Mouse (Mus musculus) gastrocnemius, adult 18-20 months (tissue): ENCODE data around the gene Abat. TPM values are rescaled to one million over a fixed set of nuclear protein-coding genes. Genes with fewer than 3 reads are reported as not detected.

Experiments used
- DNase-seq: peaks from one replicate; pipeline ENCODE4 v3.0.0; 2021; ENCODE audit warnings: low spot score
- total RNA-seq, 2 experiments: library from RNA; stranded (reverse); gene quantifications; 2 replicates each; pipeline ENCODE4 v1.2.3; 2021

The Abat gene
- total RNA-seq, 2 experiments from 2014 or later: 1.7 to 2.3 TPM

DNA sequence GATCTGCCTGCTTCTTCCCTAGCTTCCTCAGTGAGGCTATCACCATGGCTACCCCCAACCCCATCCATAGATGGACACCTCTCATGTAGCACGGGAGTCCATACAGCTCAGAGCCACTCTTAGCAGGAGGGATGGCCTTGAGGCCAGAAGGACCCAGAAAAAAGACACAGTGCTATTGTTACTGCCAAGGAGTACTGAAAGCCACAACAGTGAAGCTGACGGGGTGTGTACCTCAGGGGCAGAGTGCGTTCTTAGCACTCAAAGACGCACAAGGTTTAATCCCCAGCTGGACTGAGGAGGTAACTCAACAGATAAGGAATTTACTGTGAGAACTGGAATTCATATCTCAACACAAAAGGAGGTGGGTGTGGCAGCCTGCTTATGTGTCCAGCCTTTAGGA, 59.8 kb downstream of the Abat start:
- DNase-seq: no peak

DNA sequence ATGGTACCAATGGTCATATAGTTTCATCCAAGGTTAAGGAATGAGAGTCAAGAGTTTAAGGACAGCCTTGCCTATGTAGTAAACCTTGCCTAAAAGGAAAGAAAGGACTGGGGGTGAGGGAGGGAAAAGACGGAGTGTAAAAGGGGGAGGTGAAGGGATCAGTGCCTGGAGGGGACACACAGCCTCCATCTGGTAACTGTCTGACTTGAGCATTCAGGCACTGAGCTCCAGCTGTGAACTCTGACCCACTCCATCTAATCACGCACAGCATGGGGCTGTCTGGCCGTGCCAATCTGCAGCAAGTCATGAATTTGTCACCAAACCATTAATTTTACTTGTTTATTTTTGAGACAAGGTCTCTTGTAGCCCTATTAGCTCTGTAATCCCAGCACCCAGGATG, 60.5 kb downstream of the Abat start:
- no peak for DNase-seq

DNA sequence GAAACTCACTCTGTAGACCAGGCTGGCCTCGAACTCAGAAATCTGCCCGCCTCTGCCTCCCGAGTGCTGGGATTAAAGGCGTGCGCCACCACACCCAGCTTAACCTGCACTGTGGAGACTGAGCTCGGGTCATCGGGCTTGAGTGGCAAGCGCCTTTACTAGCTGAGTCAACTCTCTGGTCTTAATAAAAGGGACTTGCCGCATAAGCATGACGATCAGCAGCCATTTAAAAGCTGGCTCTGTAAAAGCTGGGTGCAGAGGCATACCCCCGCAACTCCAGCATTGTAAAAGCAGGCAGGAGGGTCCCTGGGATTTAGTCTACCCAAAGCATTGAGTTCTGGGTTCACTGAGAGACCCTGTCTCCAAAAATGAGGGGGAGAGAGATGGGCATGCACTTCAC, 61.1 kb downstream of the Abat start:
- no peak for DNase-seq

DNA sequence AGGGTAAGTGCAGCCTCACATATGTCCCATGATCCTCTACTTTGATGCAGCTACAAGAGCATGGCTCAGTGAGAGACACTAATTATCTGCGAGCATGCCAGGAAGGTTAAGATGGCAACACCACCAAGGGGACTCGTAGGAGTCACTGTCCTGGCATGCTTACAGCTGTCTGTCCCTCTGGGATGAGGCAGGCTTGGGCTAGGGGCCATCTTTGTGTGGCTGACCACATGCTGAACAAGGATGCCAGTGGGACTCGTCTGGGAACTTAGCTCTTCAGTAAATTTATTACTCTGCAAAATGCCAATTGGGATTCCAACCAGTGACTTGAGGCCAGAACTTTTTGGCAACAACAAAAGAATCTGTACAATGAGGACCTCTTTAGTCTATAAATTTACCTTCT, 62.9 kb downstream of the Abat start:
- DNase-seq: no peak

DNA sequence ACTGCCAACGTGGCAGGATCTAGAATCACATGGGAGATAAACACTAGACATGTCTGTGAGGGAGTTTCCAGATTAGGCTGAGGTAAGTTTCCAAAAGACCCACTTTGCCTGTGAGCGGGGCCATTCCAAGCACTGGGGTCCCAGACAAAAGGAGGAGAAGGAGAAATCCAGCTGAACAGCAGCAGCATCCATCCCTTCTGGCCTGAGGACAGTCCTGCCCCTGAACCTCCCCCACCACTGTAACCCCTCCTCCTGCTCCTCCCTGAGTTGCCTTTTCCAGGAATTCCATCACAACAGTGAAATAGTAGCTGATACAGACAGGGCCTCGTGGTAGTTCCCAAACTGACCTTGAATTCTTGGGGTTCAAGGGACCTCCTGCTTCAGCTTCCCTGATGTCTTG, 63.7 kb downstream of the Abat start:
- no peak for DNase-seq

DNA sequence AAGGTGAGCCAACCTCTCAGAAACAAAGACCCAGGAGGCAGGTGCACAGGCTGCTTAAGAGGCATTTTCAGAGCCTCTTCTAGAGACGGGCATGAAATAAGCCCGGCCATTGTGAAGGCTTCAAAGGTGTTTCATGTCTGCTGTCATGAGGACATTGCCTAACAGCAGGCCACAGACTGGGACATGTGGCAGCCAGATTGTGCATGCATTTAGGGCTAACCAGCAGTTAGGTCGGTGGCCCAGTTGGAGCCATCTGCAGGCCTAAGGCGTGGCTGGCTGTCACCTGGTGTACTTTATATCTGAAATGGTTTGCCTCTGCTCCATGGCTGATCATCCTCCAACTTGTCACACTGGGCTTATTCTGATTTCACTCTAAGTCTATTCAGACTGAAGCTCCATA, 65.1 kb downstream of the Abat start:
- no peak for DNase-seq

DNA sequence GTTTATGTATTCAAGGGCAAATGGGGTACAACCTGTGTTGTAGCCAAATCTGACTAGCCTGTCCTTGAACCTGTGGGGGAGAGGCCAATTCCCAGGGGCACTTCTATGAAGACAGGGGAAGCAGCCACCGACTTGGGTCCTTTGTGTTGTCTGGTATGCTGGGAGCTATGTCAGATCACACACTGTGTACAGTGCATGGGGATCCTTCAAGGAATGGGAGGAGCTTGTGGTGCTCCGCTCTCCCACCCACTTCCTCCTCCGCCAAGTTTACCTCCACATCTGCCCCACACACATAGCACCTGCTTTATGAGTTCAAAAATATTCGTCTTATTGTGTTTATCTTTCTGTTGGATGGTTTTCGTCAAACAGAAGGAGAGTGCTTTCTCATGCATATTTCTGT, 66.3 kb downstream of the Abat start:
- DNase-seq: no peak

DNA sequence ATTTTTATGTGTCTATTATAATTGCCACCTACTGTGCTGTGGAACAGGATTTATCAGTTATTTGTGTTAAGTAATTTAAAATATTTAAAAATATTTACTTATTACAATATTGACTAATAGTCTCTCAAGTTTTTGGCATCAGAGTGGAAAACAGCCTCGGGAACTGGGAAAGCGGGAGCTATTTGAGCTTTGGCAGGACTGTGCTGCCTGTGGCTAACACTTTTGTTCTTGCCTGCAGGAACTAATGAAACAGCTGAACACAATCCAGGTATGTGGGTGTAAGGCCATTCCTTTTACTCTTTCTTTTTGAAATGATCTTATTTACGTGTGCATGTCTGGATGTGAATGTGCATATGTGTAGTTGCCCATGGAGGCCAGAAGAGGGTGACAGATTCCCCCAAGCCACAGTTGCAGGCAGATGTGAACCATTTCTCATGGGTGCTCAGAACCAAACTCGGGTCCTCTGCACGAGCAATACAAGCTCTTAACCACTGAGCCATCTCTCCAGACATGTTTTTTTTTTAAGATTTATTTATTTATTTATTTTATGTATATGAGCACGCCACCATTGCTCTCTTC, 68.5 kb downstream of the Abat start:
- DNase-seq: no peak

DNA sequence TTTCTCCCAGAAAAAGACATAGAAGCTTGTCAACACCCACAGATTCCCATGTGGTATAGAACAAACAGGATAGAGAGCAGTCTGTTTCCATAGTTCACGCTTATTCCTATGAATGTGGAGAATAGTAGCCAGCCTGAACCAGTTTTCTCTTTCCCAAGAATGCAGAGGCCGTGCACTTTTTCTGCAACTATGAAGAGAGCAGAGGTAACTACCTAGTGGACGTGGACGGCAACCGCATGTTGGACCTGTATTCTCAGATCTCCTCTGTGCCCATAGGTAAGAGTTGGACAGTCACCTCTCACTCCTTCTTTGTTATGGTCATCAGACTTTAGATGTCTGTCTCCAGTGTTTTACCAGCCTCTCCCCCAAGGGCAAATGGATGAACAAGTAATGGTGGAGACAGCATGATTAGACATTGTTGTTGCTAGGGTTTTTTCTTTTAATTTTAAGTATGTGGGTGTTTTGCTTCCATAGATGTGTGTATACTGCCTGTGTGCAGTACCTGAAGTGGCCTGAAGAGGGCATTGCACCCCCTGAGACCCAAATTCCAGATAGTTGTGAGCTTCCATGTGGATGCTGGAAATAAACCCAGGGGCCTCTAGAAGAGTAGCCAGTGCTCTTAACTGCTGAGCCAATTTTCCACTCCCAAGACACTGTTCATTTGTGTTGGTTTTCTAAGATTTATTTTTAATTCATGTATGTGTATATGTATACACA, 69.5 kb downstream of the Abat start:
- DNase-seq: no peak

DNA sequence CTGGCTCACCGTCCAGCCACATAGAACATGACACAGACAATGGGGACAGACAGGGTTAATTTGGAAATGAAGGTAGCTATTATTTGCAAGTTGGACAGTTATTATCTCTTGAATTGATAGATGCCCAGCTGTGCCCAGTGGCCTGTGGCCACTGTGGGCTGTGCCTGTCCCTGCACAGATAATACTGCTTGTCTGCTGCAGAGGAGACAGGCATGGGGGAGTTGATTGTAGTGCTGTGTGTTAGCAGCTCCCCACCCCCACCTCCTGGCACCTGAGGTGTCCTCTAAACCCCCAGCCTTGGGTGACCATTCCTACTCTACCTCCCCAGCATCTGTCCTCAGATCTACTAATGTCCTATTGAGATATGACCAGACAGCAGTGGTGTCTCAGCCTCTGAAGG, 71.0 kb downstream of the Abat start:
- DNase-seq: no peak

DNA sequence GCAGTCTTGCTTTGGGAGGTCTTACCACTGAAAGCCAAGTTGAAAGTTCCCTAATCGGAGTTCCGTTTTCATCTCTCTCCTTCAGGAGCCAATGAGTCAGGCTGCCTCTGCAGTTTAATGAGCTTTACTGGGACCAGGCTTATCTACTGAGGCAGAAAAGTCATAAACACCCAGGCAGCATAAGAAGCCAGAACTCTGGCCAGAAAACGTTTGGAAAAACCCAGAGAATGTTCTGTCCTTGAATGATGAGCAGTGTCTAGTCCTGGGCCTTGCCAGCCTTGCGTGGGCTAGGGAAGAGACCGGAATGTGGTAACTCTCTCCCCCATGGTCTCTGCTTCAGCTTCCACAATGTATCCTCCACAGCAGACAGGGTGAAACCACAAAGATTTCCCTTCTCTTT, 71.8 kb downstream of the Abat start:
- DNase-seq: no peak

DNA sequence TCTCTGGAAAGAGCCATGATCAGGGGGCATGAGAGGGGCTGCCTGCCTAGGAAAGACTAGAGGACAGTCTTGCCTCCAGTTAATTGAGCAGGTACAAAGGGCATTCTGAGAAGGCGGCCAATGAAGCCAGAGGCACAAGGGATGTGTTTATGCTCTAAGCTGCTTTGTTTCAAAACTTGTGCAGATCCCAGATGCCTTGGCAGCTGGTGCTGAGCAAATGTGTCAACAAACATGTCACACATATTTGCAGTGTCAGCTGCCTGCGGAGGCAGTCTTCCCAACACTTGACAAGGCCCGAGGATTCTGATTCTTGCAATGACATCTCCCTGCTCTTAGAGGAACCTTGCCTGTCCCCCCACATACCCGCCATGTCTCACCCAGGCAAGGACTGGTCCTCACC, 82.2 kb downstream of the Abat start:
- no peak for DNase-seq

DNA sequence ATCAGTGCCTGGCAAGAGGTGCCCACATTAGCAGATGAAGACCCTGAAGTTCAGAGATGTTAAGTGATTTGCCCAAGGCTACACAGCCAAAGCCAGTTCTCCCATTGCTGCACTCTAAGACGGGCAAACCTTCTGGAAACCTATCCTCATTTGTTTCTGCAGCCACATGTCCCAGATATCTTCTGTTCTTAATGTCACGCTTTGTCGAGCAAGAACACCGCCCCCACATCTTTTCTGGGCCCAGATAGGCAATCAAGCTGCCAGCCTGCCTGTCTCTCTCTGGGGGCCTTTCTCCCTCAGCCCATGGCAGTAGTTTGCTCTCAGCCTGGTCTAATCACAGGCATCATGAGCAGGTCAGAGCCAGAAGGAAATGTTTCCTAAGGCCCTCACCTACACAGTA, 83.1 kb downstream of the Abat start:
- no peak for DNase-seq

DNA sequence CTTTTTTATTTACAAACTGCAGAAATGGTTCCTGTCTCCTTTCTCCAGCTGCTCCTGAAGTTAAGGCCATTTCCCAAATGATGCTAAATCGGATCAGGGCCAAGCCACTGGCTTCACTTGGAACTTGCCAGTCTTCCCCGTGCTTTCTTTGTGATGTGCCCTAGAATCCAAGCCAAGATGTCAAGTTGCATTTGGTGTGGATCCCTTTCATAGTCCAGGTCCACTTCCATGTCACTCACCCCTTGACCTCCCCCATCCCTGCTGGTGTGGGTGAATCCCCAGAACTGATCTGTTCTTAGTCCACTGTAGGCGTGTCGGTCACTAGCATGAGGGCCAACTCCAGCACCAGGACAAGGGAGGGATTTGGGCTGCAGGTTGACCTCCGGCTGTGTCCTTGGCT, 84.3 kb downstream of the Abat start:
- no peak for DNase-seq

DNA sequence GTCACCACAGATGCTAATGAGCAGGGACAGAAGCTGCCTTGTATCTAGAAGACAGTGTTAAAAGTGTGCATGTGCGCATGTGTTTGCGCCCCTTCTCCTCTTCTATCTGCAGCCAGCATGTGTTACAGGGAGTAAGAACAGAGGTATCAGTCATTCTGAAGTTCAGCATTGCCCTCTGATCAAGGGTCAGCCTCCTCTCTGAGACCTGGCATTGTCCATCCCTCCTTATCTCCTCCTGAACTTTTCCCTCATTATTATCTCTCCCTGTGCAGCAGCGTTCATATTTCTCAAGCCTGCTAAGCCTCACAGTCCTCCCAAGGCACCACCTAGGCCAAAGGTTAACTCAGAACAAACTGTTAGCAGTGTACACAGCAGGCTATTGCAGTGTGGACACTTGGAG, 90.6 kb downstream of the Abat start:
- no peak for DNase-seq

DNA sequence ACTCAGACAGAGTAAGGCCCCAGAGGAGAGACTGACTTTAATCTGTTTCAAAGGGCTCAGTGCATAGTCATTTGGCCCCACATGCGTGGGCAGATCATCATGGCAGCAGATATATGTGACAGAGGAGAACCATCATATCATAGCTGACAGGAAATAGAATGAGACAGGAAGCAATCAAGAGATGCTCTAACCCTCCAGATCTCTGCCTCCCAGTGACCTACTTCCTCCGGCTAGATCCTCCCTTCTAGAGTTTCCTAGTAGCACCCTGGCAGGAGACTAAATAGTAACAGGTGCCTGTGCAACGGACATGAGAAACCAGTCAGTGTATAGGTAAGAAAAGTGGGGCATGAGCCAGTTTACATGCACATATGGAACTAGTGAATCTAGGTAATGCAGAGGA, 97.2 kb downstream of the Abat start:
- no peak for DNase-seq

DNA sequence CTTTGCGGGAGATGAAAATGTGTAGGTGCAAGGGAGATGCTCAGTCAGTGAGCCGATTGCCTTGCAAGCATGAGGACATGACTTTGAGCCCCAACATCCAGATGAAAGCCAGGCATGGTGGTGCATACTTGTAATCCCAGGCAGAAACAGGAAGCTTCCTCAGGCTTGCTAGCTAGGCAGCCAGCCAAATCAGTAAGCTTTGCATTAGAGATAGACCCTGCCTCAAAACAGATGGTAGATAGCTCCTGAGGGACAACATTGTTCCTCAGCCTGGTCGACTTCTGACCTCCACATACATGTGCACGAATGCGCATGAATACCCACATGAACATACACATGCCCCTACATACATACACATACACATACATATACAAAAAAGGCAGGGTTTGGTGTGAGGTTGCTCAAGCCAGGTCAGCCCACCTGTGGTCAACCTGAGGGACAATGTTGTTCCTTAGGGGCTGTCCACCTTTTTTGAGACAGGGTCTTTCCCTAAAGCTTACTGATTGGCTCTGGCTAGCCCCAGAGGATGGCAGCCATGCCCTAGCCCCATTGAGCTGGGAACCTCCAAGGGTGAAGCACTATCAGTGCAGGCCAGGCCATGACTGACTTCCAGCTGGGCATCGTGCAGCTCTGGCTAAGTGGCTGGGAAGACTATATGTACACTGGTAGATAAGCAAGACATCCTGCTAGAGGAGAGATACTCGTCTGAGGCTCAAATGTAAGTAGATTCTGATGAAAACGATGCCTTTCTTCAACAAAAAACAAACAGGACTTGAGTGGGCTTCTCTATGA, 99.2 kb downstream of the Abat start:
- no peak for DNase-seq

DNA sequence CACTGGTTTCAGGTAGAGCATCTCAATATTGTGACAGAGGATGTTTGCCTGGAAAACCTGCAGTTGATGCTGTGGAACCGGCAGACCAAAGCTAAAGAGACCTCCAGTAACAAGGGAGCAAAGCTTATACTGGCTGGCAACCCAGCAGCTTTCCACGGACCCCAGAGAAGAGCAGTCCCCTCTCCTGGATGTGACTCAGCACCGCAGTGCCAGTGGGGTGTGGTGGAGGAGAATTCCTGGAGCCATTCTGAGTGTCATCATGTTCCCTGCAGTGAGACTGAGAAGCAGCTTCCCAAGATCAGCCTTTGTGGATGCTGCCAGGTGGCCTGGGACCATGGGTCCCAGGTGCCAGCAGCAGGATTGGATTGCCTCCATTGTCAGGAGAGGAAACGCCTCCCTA, 99.8 kb downstream of the Abat start:
- no peak for DNase-seq

DNA sequence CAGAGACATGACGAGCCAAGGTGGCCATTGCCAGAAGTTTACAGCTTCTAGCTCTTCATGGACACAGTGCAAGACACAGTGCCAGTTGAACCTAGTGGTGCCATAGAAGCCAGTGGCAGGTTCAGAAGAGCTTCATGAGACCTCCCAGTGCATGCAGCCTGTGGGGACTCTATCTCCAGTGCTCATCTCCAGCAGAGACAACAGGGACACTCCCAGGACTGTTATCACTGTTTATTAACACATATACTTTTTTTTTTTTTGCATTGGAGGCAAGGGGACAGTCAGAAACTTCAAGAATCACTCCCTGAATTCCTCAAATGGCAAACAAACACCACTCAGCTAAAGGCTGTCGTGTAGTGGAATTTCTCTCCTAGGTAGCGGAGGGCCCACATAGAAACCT, 100.2 kb downstream of the Abat start:
- DNase-seq: no peak

DNA sequence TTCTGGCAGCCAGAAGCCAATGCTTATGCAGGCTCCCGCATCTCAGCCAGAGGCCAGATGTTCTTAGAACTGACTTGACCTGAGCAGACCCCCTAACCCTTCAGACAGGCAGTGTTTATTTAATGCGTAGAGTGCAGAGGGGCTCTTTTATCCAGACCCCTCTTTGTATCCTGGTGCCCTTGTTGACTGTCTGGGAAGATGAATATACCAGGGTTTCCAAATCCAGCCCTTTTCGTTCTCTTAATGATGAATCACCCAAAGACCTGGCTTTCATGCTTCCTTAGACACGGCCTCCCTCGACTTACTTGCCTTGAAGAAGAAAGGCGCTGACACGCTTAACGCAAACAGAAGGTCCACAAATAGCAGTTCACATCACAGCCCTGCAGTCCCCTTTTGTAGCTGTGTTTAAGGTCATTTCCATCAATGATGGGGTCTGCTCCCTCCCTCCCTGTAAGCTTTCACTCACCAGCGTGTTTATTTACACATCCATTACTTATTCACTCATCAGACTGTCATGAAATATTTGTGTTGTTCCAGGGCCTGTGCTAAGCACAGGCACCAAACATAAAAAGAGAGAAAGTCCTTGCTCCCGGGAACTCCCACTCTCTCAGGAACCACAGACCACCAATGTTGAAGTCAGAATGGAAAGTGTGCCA, 106.6 kb downstream of the Abat start:
- no peak for DNase-seq

DNA sequence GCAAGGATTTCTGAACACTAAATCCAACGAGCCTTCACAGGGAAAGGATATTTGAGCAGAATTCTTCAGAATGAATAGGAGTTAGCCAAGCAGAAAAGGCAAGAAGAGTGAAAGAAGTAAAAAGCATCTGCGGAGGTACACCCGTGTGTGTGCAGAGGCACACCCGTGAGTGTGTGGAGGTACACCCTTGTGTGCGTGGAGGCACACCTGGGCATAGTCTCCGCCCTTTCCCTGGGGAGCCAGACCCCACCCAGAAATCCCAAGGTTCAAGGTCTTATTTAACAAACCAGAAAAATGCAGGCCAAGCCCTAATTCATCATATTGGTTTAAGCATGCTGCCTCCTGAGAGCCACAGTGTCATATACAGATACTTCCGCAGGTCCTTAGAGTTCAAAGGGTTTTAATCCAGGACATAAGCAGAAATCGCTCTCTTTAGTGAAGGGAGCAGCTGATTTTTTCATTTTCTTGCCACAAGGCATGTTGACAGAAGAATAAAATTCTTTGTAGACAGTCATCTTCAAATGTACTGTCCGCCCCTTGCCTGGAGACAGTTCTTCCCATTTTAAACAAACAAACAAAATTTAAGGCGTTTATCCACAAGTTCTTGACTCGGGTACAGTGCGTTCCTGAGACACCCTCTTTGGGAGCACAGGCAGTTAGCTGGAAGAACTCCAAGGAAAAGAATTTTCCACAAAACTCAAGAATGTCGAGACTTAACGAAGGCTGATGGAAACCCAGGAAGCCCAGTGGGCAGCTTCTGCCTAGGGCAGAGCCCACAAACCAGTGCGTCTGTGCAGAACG, 107.3 kb downstream of the Abat start:
- DNase-seq: no peak

DNA sequence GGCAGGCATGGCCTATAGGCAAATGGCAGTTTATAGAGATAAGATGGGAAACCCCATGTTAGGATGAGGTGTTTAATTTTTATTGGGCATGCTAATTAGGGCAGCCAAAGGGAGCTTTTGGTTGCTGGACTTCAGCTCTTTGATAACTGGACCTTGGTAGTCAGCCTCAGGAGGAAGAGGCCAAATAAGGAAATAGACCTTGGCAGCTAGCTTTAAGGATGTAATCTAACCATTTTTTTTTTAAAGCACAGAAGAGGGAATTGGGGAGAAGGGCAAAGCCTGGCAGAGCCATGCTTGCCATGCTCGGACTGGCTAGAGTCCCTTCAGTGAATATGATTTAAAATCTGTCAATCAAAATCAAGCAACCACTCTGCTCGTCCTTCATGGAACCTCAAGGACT, 117.2 kb downstream of the Abat start:
- no peak for DNase-seq
